Mouse (Mus musculus) 416B (cell line): ENCODE results near the gene Fap.

Experiments
- DNase-seq: peaks from one replicate; pipeline ENCODE4 v3.0.0; 2011; ENCODE audit warnings: low read depth

The Fap gene

DNA sequence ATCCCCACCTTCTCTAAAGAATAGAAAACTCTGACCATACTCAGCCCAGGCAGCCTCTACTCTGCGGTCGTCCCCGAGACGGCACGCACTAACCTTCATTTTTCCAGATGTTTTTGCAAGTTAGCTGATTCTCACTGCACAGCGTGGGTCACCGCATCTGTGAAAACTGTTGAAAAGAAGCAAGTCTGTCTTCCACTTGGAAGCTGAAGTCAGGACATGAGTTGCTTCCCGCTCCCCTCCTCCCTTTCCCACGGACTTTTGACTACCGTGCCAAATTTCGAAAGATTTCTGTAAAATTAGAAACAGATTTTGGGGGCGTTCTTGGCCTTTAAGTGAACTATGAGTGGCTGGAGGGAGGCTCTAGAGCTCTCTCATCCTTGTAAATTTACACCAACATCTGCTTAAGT, at the start of gene Fap:
Gene Fap, minus strand, starts transcription at position 323 of the 407 bp plus-strand sequence.
- DNase-seq = no peak

DNA sequence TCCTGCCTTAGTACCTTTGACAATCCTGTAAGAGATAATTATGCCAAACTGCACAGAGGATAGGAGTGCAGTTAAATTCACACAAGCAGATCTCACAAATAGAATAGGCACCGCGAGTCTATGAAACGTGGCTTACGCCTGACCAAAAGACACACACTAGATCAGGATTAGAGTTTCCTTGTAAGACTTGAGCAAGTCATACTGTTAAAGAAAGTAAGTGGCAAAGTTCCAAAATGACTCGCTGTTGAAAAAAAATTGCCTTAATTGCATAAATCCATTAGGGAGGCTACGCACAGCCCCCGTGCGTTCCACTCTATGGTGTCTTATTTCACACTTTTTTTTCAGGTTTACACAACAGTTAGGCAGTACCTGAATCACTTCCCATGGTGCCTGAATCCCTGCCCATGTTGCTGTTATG, 49.2 kb upstream of the Fap start:
- peak; percentile 91 for DNase-seq

DNA sequence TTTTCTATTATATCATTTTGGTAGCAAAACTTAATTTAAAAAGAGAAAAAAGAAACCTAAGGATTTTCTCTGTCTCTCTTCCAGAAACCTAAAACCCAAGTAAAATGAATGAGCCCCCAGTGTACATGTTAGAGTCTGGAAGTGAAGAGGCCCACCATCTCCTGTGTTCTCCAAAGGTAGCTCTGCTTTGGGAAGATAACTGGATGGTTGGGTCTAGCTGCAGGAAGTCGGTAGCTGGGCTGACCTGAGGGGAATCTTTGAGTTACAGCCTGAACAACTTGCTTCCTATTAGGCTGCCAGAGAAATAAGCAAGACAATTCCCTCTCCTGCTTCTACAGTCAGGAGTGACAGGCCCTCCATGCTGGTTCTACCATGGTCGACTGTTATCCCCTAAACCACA, 45.8 kb upstream of the Fap start:
- DNase-seq = no peak

DNA sequence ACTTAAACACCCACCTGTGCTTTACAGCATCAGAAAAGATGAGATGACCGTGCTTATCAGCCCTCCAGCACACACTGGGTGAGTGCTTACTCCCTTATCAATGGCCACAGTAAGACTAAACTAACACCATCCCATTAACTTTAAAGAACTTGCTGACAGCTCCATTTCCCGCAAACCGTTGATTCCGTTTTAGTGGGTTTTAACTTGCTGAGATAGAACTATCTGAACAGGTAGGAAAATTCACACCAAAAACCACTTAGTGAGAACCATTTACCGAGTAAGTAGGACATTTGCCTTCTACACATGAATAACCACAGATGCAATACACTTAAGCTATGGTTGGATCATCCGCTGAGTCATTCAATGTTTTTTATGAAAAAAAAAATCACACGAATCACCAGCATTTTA, 45.1 kb upstream of the Fap start:
- peak; percentile 75 for DNase-seq

DNA sequence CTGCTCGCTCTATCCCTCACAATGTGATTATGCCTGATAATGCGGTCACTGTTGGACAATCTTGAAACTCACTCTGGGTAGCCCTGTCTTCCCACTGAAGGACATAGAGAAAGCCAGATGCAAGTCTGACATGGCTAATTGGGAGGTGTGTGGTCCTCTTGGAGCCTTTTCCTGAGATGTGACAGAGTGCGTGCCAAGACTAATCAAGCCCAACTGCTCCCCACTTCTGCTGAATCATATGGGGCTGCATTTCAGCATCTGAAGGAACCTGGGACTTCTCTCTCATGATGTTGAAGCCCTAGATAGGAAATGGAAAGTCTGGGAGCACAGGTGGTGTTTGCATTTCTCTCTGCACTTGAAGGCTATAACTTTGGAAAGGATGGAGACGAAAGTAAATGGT, 39.3 kb upstream of the Fap start:
- DNase-seq = no peak

DNA sequence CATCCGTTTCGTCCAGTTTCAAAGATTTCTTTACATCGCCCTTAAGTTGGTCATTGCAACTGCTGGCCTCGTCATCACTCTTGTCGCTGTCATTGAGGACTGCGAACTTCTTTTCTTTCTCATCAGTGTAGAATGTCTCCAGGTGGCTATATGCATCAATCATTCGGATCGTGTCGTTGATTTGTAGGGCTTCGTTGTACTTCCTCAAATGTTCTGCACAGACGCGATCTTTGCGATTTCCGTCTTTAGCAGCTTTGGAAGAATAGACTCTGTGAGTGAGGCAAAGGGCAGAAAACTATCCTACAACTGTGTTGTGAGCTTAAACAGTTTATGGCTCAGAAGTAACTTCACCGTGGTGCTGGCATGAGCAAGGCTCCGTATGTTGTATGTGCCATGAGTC, 32.3 kb upstream of the Fap start:
- DNase-seq = no peak

DNA sequence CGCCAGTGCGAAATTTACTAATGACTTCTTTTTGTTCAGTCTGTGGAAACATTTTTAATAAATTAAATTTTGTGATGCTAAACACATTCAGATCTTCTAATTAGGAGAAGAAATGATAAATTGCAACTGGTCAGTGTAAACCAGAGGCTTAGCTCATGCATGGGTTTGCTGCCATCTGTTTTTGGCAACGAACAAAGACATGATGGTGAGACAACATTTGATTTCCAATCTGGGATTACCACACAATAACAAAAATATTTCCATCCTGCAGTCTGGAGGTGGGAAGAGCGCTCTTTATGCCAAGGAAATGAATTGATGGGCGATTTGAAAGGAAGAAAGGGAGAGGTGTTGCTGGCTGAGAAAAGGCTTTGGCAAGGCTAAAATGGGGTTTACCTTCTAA, 29.7 kb upstream of the Fap start:
- no peak for DNase-seq

DNA sequence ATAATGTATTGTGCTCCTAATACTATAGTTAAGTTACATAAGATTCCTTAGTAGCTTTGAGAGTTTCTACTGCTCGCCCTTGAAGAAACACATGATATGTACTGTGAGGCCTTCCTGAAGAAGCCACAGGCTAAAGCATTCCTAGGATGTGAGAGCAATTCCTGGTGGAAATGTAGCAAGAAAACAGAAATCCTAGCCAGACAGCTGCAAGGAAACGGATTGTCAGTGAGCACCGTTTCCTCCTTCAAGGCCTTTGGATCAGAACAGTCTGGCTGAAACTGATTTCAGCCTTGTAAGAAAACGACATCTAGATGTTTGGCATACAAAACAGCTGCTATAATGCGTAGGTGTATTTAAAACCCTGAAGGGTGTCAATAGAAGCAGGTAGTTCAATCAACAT, 22.7 kb upstream of the Fap start:
- DNase-seq = no peak

DNA sequence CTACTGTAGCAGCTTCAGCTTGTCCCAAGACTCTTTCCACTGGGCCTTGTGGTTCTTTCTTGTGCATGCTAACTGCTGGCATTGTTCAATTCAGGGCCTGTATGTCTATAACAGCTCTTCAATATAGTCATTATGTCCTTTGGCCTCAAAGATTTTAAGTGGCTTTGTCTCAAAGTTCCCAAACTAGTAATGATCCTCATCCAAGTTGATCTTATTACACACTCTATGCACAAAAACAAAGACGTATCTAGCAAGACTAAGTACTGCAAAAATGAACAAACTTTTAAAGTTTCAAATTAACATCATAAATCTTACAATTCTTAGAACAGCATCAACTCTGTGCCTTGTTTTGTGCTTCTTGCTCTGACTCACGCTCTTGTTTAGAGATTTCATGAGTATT, 20.6 kb upstream of the Fap start:
- DNase-seq = no peak

DNA sequence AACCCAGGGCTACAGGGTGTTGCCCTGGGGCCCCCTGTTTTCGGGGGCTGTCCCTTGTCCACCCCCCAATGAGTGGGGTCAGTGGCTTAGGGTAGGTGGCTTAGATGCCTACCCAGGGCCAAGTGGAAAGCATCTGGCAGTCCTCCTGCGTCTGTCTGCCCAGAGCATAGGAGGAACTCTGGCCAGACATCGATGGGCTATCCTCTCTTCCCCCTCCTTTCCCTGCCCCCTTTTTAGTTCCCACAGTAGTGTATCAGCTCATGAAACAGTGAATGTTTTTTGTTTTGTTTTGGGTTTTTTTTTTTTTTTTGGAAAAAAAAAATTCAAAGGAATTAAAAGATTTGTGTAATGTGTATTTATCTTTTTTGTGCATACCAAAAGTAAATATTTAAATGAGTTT, 17.7 kb upstream of the Fap start:
- no peak for DNase-seq

DNA sequence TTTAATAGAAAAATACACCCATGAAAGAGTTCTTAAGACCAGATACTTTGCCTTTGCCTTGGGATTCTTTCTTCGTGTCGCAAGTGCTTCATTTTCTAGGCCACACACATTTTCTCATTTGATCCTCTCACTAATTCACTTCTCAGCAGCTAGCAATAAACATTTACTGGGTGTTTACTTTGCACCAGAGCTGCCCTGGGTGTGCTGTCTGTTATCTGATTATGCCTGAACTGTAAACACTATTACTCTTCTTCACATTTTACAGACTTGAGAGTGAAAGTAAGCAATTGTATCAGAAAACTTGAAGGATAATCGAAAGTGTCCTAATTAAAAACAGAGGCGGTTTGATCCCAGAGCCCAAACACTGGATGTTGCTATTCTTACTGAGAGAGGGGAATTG, 15.5 kb upstream of the Fap start:
- no peak for DNase-seq

DNA sequence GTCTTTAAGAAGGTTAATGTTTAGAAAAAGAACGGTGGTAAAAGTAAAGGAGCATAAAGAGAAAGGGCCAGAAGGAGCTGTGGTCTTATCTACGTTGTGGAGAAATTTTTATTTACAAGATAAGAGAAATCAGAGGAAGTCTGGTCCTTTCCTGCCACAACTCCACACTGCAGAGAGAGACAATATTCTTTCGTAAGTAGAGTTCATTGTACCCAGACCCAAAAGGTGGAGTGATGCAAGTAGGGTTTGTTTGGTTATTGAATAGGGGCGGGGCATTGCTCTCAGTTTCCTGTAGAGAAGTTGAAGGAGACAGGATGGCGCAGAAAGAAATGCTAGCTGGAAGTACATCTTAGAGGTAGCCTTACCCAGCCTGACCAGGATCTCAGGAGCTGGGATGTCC, 11.9 kb upstream of the Fap start:
- DNase-seq = peak; percentile 91

DNA sequence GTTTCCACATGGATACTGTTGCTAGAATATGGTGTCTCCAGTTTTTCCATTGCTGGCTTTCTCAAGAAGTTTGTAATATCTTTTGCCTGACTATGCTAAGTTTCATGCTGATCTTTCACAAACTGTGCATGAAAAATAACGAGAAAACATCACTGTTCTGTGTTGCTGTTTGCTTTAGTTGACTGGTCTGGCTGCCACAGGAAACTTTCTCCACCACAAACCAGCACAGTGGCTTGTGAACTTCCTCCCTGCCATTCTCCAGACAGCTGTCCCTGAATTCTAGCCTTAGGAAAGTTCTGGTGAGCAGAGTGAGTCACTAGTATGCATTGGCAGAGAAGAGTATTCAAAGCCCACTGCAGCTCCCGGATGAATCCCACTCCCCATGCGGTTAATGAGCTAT, 1.1 kb upstream of the Fap start:
- peak; percentile 94 for DNase-seq

DNA sequence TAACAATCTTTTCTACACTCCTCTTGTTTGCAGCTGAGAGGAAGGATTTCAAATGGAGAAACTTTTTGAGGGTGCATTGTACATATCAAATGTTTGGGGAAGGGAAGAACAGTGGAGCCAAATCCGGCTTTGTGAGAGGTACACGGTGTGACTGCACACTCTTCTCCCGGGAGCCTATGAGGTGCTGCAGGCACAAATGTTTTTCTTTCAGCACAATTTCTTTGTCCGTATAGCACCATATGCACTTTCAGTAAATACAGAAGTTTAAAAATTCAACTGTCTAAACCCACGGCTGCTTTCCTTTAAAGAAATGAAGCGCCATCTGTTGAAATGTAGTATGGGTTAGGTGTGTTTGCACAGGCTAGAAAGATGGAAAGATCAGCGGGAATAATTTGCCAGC, 375 bp upstream of the Fap start:
- DNase-seq = no peak

DNA sequence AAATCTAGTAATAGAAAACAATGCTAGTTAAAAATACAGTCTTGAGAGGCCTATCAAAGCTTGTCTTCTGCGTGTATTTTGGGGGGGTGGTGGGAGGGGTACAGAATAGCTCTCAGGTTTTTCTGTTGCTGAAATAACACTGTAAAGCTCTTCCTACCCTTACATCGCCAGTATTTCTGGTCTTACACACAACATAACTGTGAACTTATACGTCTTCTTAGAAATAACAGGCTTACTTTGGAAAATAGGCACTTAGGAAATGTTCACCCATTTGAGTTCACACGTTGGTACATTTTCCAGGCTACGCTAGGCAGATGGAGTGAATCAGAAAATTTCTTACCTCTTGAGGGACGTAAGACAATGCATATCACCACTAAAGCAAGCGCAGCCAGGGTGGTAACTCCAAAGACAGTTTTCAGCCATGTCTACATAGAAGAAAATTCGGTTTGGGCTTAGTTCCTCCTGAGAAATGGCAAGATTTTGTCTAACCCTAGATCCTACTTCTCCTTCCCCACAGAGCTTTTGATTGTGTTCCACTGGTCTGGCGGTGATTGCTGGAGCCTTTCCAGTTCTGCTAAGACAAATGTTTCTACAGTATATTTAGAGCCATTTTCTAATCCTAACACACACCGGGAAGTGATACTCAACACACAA, 649 bp downstream of the Fap start:
- DNase-seq = no peak

DNA sequence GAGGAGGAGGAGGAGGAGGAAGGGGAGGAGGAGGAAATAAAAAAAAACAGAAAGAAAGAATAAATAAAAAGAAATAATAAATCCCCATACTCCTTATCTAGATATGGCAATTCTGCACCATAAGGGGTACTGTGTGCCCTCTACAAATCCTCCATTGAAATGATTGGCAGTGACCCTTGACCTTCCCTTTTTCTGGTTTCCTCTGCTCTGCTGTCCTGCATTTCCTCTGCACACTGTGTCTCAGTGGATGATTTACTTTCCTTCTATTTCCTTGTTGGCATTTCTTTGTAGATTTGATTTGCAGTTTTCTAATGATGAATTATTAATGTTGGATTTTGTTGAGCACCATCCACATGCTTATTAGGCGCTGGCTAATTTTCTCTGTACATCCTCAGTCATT, 9.2 kb downstream of the Fap start:
- peak; percentile 20 for DNase-seq

DNA sequence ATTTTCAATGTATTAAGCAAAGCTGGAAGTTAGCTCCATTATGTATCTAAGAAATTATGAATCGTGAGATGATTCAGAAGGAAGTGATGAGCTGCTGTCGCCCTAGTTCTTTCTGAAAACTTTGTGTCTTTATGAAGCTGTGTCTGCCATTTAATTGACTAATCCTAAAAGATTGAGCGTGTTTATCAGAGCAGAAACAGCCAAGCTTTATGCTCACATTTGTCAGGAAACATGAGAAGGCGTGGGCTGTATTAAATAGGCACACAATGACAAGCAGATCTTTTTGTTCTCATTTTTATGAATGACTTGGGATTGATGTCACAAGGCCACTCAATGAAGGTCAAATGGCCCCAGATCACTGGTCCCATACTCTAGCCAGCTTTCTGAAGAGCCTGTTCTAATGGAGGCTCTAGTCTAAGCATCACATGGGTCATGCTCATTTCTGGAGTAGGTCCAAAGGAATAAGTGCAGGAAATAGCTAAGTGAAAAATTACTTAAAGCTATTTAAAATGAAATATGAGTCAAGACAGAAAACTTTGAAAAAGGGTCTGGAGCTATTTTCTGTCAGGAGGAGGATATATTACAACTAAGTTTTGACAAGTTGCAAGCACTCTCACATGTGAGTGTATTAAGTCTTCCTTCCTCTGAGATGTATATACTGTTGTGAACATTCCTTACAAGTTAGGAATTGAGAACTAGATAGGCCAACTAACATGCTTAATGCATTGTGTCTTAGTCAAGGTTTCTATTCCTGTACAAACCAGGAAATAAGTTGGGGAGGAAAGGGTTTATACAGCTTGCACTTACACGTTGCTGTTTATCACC, 11.0 kb downstream of the Fap start:
- peak; percentile 23 for DNase-seq

DNA sequence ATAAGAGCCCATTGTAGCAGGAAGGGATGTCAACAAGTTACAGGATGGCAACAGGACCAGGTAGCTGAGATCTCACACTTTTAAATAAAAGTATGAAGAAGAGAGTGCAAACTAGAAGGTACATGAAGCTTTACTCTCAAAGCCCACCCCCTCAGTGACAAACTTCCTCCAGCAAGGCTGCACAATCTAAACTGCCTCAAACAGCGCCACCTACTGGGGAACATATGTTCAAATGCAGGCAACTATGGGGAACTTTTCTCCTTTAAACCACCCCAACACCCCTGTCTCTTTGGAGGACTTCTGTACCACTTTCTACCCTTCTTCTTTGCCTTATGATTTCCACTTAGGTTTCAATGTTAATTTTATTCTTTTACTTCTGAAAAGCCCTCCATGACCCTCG, 16.5 kb downstream of the Fap start:
- no peak for DNase-seq

DNA sequence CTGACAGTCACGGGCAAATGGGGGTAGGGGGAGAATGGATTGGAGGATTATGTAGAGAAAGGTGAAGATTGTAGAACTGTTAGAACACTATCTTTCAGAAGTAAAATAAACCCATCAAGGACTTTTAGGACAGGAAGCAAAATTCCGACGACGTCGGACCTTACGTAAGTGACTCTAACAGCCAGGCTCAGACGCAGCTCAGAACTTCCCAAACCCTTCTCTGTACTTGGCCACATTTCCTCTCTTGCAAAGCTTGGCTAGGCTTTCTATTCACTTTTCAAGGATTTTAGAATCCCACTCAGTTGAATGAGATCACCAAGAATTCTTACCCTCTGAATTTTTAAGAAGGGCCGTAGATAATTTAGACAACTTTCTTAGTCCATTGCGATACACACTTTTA, 17.5 kb downstream of the Fap start:
- DNase-seq = no peak

DNA sequence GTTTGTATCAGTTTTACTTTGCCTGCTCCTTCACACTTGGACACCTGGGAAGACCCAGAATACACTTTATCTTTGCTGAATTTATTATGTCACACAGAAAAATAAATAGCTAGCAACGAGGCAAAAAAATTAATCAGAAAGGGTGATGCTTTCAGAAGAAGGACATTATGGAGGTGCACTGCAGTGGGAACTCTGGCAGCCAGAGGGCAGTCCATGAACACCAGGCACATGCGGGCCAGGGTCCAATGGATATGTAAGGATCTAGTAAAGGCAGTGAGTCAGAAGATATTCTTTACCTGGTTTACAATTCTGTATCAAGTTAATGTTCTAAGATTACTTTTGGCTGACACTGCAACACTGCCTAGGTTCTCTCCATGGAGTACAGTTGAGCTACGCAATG, 24.2 kb downstream of the Fap start:
- peak; percentile 26 for DNase-seq

DNA sequence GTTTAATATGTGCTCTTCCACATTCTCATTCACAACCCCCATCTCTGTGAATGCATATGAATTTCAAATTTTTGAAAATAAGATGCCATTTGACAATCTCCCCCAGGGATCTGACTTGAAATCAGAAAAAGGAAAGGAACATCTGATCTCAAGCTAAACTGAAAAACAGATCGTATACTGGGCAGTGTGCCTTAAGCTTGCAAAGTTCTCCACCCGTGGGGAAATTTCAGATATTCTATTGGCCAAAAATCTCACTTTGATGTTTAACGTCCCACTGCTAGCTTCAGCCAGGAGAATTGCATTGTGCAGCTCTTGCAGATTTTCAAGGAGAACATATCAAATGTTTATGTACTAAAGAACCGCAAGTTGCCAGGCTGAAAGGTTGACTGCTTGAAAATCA, 24.7 kb downstream of the Fap start:
- DNase-seq = no peak

DNA sequence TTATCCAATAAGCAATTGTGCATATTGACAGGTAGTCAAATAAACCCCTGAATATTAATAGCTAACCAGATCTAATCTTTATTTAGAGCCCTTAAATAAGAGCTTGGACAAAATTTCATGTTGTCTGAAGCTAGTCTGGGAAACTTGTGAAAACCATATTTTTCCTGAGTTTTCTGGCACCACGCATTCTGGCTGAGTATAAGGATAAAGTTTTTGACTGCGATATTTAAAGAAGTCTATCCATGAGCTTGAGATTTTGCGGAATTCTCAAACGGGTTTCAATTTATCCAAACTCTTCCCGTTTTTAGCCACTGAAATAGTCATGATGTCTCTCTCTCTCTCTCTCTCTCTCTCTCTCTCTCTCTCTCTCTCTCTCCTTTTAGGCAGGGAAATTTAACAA, 25.8 kb downstream of the Fap start:
- no peak for DNase-seq

DNA sequence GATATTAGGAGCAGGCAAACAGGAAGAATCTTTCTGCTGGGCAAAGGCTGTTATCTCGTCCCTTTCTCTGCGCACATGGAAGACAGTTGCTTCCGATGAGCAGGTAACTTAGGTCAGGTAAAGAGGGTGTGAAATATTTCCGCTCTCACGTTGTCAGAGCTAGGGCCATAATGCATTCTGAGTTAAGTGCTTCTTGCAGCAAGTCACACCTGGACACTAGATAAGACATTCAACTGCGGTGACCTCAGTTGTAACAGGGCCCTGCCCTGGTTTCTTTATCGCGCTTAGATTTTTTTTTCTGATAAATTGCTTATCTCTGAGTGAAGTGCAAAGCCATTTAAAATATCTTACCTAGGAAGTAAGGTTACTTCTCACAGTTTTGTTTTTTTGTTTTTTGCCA, 38.4 kb downstream of the Fap start:
- no peak for DNase-seq

DNA sequence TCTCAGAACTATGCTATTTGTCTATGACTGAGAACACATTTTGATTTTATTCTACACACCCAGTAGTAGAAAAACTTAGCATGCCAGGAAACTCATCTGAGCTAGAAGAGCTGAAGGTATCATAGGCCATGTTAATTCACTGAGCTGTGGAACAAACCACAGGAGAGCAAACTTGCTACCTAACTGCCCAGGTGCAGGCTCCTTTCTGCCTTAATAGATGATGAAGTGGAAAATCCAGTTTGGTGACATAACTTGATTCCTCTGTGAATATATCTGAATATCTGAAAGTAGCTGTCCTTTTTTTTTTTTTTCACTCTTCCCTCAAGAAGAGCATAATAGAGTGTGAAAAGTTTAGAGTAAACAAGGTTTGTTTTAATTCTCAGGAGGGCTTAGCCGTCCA, 42.8 kb downstream of the Fap start:
- DNase-seq = no peak
